Mouse (Mus musculus) liver, embryonic 11.5 days (tissue): Measurements from ENCODE around the gene Rin3. TPM values are rescaled to one million over a fixed set of nuclear protein-coding genes. Genes with fewer than 3 reads are reported as not detected.

Experiments used
- ATAC-seq: fragments of 200-750 bp; cut with Nextera tagmentation; replicated peaks from 2 replicates; pipeline ENCODE4 v1.8.0; 2017; ENCODE audit warnings: moderate number of reproducible peaks, mild to moderate bottlenecking, moderate TSS enrichment, moderate library complexity; ENCODE audit not compliant: low FRiP score
- DNase-seq: peaks from one replicate; pipeline ENCODE4 v3.0.0-alpha.2; 2017; ENCODE audit warnings: low spot score
- H3K27ac ChIP-seq: fragments of 300-500 bp; sonication (generic); 2 replicates; pipeline ENCODE4 v1.5.1; 2014; ENCODE audit warnings: mild to moderate bottlenecking, low read depth, low read length, control low read depth
- H3K27me3 ChIP-seq: fragments of 300-500 bp; sonication (generic); replicated peaks from 2 replicates; pipeline ENCODE4 v1.6.1; 2014; ENCODE audit warnings: low read length, mixed read lengths; ENCODE audit not compliant: control insufficient read depth, insufficient read depth
- H3K36me3 ChIP-seq: fragments of 300-500 bp; sonication (generic); 2 replicates; pipeline ENCODE4 v1.6.1; 2014; ENCODE audit warnings: mild to moderate bottlenecking, low read length, moderate library complexity, mixed read lengths; ENCODE audit not compliant: control insufficient read depth, insufficient read depth
- H3K4me1 ChIP-seq: fragments of 300-500 bp; sonication (generic); replicated peaks from 2 replicates; pipeline ENCODE4 v1.6.1; 2014; ENCODE audit warnings: low read length, mixed read lengths; ENCODE audit not compliant: control insufficient read depth, insufficient read depth
- H3K4me2 ChIP-seq: fragments of 300-500 bp; sonication (generic); 2 replicates; pipeline ENCODE4 v1.6.1; 2014; ENCODE audit warnings: mild to moderate bottlenecking, control low read depth, moderate library complexity
- H3K4me3 ChIP-seq: fragments of 300-500 bp; sonication (generic); 2 replicates; pipeline ENCODE4 v1.5.1; 2014; ENCODE audit warnings: low read depth, low read length, control low read depth
- H3K9ac ChIP-seq: fragments of 300-500 bp; sonication (generic); 2 replicates; pipeline ENCODE4 v1.6.1; 2014; ENCODE audit warnings: low read depth, low read length, control low read depth
- H3K9me3 ChIP-seq: fragments of 300-500 bp; sonication (generic); 2 replicates; pipeline ENCODE4 v1.6.1; 2016; ENCODE audit warnings: low read length, inconsistent platforms, mixed read lengths; ENCODE audit not compliant: control insufficient read depth
- WGBS: fragments of 180-500 bp; shearing (Covaris S2); extraction: QIAGEN DNeasy Blood & Tissue Kit; methylation state at CpG from one replicate; pipeline ENCODE4 v1.1.7; 2014; 5-methylcytosine and 5-hydroxymethylcytosine counted together
- polyA plus RNA-seq: library from polyadenylated mRNA; unstranded; fragments of >200 nt; fragmentation: Nextera tagmentation; extraction: Ambion mirVana; gene quantifications from 2 replicates; pipeline ENCODE4 v1.2.1, GENCODE M21; 2014

Rin3 gene
- polyA plus RNA-seq, 1 experiment from 2014 or later = 12.9 TPM

- no peaks in the 10 kb centered on the region for H3K36me3 ChIP-seq
- no peaks in the 10 kb centered on the region for H3K27me3 ChIP-seq
- H3K9me3 ChIP-seq = no peaks in the 10 kb centered on the region
- peak overlapping the region; percentile 93 for H3K4me2 ChIP-seq
- WGBS = 31% methylated on average over 3 of the region's 3 CpGs
- peaks cover 41% of the 10 kb centered on the region for H3K4me1 ChIP-seq
- ATAC-seq (no peak), DNase-seq (no peak)
- no peak overlapping the region; the same call in 1 of the 2 replicates for H3K9ac ChIP-seq
- H3K4me3 ChIP-seq = peak overlapping the region; percentile 65
- no peak overlapping the region for H3K27ac ChIP-seq
Observed at GRCm38 (mm10) chr12:102284618-102285159, 1.8 kb downstream of the Rin3 start.

DNA sequence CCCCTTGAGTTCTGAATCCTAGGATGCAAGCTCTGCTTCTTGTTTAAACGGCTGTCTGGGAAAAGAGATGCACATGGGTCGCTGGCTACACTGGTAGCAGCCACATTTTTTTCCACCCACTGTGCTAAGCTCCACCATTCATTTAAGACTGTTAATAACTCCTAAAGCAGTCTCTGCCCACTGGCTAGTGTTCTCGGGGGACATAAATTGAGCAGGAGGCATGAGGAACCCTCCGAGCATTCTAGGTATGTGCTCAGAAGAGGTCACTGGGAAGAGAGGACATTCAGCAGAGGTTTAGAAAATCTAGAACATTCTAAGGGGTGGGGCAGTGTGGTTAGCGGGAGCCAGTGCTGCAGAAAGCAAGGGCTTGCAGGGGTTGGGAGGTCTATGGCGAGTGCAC lies 2.5 kb downstream of the Rin3 start:
- no peaks in the 10 kb centered on the region for H3K36me3 ChIP-seq
- H3K27ac ChIP-seq = no peak overlapping the region
- DNase-seq = no peak
- no peak overlapping the region; the same call in 1 of the 2 replicates for H3K4me2 ChIP-seq
- H3K4me1 ChIP-seq = peaks cover 41% of the 10 kb centered on the region
- WGBS = 72% methylated on average over 6 of the region's 6 CpGs
- no peak for ATAC-seq
- no peak overlapping the region for H3K4me3 ChIP-seq
- no peaks in the 10 kb centered on the region for H3K27me3 ChIP-seq
- H3K9ac ChIP-seq = no peak overlapping the region
- no peaks in the 10 kb centered on the region for H3K9me3 ChIP-seq

GRCm38 (mm10) chr12:102285779-102286178 lies 2.9 kb downstream of the Rin3 start:
- Histone ChIP-seq H3K4me1 (peaks cover 42% of the 10 kb centered on the region), H3K27ac (no peak overlapping the region), H3K4me2 (no peak overlapping the region), H3K36me3 (no peaks in the 10 kb centered on the region), H3K9ac (no peak overlapping the region), H3K9me3 (no peaks in the 10 kb centered on the region), H3K4me3 (no peak overlapping the region), H3K27me3 (no peaks in the 10 kb centered on the region)
- ATAC-seq (no peak), DNase-seq (no peak)
- 69% methylated on average over 5 of the region's 5 CpGs for WGBS

- no peak overlapping the region for H3K4me3 ChIP-seq
- H3K4me1 ChIP-seq = peaks cover 43% of the 10 kb centered on the region
- no peaks in the 10 kb centered on the region for H3K36me3 ChIP-seq
- H3K4me2 ChIP-seq = no peak overlapping the region
- 56% methylated on average over 10 of the region's 10 CpGs for WGBS
- H3K9ac ChIP-seq = no peak overlapping the region
- ATAC-seq (no peak), DNase-seq (no peak)
- no peaks in the 10 kb centered on the region for H3K9me3 ChIP-seq
- H3K27ac ChIP-seq = no peak overlapping the region
- H3K27me3 ChIP-seq = no peaks in the 10 kb centered on the region
Observed at GRCm38 (mm10) chr12:102286681-102287414, 4.0 kb downstream of the Rin3 start.

- H3K27me3 ChIP-seq = no peaks in the 10 kb centered on the region
- no peak overlapping the region for H3K4me3 ChIP-seq
- no peak for ATAC-seq
- H3K36me3 ChIP-seq = no peaks in the 10 kb centered on the region
- H3K4me2 ChIP-seq = no peak overlapping the region
- H3K27ac ChIP-seq = peak overlapping the region; percentile 40; the same call in 1 of the 2 replicates
- peaks cover 51% of the 10 kb centered on the region for H3K4me1 ChIP-seq
- DNase-seq = no peak
- 40% methylated on average over 6 of the region's 6 CpGs for WGBS
- no peaks in the 10 kb centered on the region for H3K9me3 ChIP-seq
- H3K9ac ChIP-seq = no peak overlapping the region
Observed at GRCm38 (mm10) chr12:102287904-102288602, 5.2 kb downstream of the Rin3 start.

GRCm38 (mm10) chr12:102288846-102289245 lies 6.0 kb downstream of the Rin3 start:
- Histone ChIP-seq H3K9ac (no peak overlapping the region), H3K27ac (no peak overlapping the region), H3K4me3 (no peak overlapping the region), H3K4me1 (peaks cover 50% of the 10 kb centered on the region), H3K27me3 (no peaks in the 10 kb centered on the region), H3K9me3 (no peaks in the 10 kb centered on the region), H3K36me3 (no peaks in the 10 kb centered on the region), H3K4me2 (no peak overlapping the region)
- WGBS = 67% methylated on average over 2 of the region's 2 CpGs
- DNase-seq = no peak
- ATAC-seq = no peak

GRCm38 (mm10) chr12:102289568-102289967 lies 6.7 kb downstream of the Rin3 start:
- H3K4me3 ChIP-seq = no peak overlapping the region
- no peak overlapping the region for H3K4me2 ChIP-seq
- no peak for ATAC-seq
- H3K9me3 ChIP-seq = no peaks in the 10 kb centered on the region
- WGBS = 85% methylated on average over 1 of the region's 1 CpGs
- H3K27ac ChIP-seq = no peak overlapping the region
- no peaks in the 10 kb centered on the region for H3K27me3 ChIP-seq
- DNase-seq = no peak
- no peak overlapping the region for H3K9ac ChIP-seq
- H3K4me1 ChIP-seq = peaks cover 51% of the 10 kb centered on the region
- H3K36me3 ChIP-seq = 0 out of 2 replicates have a peak, but pooled peaks cover 2% of the 10 kb centered on the region

DNA sequence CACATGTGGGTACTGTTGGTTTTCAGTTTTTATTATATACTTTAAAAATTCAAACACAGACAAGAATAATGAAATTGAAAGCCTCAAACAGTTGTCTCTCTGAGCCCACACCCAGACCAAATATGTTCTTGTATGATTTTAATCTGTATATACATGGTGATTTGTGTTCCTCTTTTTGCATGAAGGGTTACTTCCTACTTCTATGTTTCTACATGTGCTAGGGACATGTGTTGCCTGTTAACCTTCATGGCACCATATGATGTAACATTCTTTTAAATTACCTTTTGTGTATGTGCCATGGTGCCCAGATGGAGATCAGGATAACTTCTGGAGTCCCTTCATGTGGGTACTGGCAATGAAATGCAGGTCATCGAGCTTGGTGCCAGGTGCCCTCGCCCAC lies 7.8 kb downstream of the Rin3 start:
- H3K27ac ChIP-seq = no peak overlapping the region
- peaks cover 47% of the 10 kb centered on the region for H3K4me1 ChIP-seq
- ATAC-seq (no peak), DNase-seq (no peak)
- 0 out of 2 replicates have a peak, but pooled peaks cover 3% of the 10 kb centered on the region for H3K36me3 ChIP-seq
- H3K27me3 ChIP-seq = no peaks in the 10 kb centered on the region
- no peaks in the 10 kb centered on the region for H3K9me3 ChIP-seq
- no peak overlapping the region for H3K9ac ChIP-seq
- H3K4me3 ChIP-seq = no peak overlapping the region
- WGBS = 78% methylated on average over 2 of the region's 2 CpGs
- no peak overlapping the region for H3K4me2 ChIP-seq
